Mouse (Mus musculus): ENCODE data around the gene Smtnl1. TPM values are rescaled to one million over a fixed set of nuclear protein-coding genes. Genes with fewer than 3 reads are reported as not detected.

Smtnl1 gene
- polyA plus RNA-seq, 1 experiment from 2014 or later, result not detected

DNA sequence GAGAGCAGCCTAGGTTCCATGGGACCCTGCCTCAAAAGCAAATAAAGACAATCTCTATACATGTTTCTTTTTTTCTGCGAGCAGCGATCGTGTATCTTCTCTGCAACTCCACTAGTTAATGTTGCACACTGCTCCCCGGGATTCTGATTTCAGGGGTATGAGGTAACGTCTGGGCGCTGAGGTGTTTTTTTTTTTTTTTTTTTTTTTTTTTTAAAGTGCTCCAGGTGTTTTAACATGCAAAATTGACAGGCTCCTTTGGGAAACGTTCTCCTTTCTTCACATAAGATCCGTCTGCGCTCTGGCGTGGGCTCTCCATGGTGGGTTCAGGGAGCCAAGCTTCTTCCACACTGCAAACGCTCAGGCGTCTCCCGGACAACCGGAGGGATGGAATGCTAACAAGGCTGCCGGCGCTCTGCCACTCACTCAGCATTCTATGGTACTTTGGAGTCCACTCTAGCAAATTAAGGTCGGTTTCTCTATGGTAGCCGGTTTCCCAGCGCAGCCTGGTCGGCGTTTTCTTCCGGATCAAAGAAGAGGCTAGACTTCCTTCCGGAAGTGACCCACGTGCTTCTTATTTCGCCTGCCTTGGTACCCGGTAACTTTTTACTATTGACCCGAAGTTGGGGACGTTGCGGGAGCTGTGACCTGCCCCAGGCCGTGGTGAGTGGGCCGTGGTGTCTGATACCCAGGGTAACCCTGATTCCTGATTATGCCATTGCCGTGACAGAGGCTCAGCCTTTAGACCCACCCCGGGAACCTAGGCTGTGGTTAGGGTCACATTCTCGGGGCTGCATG lies 4.2 kb upstream of the Smtnl1 start, which contains the start of gene Timm10:
Gene Timm10 (plus strand): TSS at position 510 of the 795 bp plus-strand sequence.
- WGBS, result under 1% methylated on average over 34 of the region's 34 CpGs
- Histone ChIP-seq H3K36me3 (ENCODE audit: control insufficient read depth, insufficient read depth, low read length) (peaks cover 11% of the 10 kb centered on the region), H3K9me3 (ENCODE audit: control insufficient read depth, low read length) (no peaks in the 10 kb centered on the region), H3K9ac (replicated peaks; ENCODE audit: low read length) (peak within 1 kb of the TSS; percentile 66), H3K4me3 (replicated peaks; ENCODE audit: low read depth, low read length) (peak within 1 kb of the TSS; percentile 84), H3K4me1 (ENCODE audit: control insufficient read depth, insufficient read depth, low read length) (peaks cover 7% of the 10 kb centered on the region), H3K27me3 (ENCODE audit: control insufficient read depth, insufficient read depth, low read length) (no peaks in the 10 kb centered on the region), H3K27ac (replicated peaks; ENCODE audit: low read depth, low read length) (peak within 1 kb of the TSS; percentile 20; the same call in 1 of the 2 replicates), H3K4me2 (ENCODE audit: low read length) (peak within 1 kb of the TSS; percentile 100)
- DNase-seq (peak; percentile 96), ATAC-seq (ENCODE audit: low FRiP score, low TSS enrichment) (peak; percentile 91)

DNA sequence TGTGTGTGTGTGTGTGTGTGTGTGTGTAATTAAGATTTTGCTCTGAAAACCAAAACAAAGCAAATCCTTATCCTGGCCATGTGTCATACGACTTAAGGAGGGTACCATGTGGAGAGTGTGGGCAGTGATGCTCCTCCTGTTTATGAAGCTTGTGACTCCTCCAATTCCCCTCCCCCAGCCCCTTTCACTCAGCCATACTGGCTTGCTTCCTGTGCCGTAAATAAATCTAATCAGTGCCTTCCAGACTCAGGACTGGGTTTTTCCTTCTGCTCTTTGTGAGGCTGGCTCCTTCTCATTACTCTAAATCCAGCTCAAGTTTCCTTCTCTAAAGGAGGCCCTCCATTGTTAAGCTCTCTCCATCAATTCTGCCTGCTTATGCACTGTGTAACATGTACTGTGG lies 785 bp upstream of the Smtnl1 start:
- Histone ChIP-seq H3K9me3 (ENCODE audit: control insufficient read depth, low read length) (no peaks in the 10 kb centered on the region), H3K27ac (replicated peaks; ENCODE audit: low read depth, low read length) (no peak overlapping the region), H3K36me3 (ENCODE audit: control insufficient read depth, insufficient read depth, low read length) (no peaks in the 10 kb centered on the region), H3K9ac (replicated peaks; ENCODE audit: low read length) (no peak overlapping the region), H3K4me3 (replicated peaks; ENCODE audit: low read depth, low read length) (no peak overlapping the region), H3K4me2 (ENCODE audit: low read length) (no peak overlapping the region), H3K27me3 (ENCODE audit: control insufficient read depth, insufficient read depth, low read length) (peaks cover 4% of the 10 kb centered on the region; the same call in 1 of the 2 replicates), H3K4me1 (ENCODE audit: control insufficient read depth, insufficient read depth, low read length) (peaks cover 7% of the 10 kb centered on the region)
- DNase-seq (no peak), ATAC-seq (ENCODE audit: low FRiP score, low TSS enrichment) (no peak)
- 62% methylated on average over 2 of the region's 2 CpGs for WGBS

DNA sequence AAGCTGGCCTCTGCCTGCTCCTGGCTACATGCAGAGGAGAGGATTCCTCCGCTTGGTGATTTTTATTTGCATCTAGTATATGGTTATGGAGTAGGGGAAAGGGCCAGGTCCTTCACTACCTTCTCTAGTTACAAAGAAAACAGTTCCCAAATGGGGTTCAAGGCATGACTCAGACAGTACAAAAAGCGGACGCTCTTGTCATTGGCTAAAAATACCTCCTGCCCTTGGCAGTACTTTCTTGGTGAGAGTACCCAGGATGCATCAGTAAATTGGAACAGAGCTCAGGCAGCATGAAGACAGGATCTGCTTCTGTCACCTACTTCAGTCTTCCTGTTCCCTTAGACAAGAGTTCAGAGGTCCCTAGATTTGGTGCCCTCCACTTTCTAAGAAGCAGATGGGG lies 2.6 kb downstream of the Smtnl1 start:
- peaks cover 4% of the 10 kb centered on the region; the same call in 1 of the 2 replicates for H3K27me3 ChIP-seq (ENCODE audit: control insufficient read depth, insufficient read depth, low read length)
- no peaks in the 10 kb centered on the region for H3K4me1 ChIP-seq (ENCODE audit: control insufficient read depth, insufficient read depth, low read length)
- H3K36me3 ChIP-seq (ENCODE audit: control insufficient read depth, insufficient read depth, low read length), result no peaks in the 10 kb centered on the region
- no peak overlapping the region for H3K4me2 ChIP-seq (ENCODE audit: low read length)
- ATAC-seq (ENCODE audit: low FRiP score, low TSS enrichment) (no peak), DNase-seq (no peak)
- WGBS, result 76% methylated on average over 3 of the region's 3 CpGs
- H3K4me3 ChIP-seq (replicated peaks; ENCODE audit: low read depth, low read length), result no peak overlapping the region
- no peaks in the 10 kb centered on the region for H3K9me3 ChIP-seq (ENCODE audit: control insufficient read depth, low read length)
- H3K27ac ChIP-seq (replicated peaks; ENCODE audit: low read depth, low read length), result no peak overlapping the region
- no peak overlapping the region for H3K9ac ChIP-seq (replicated peaks; ENCODE audit: low read length)

DNA sequence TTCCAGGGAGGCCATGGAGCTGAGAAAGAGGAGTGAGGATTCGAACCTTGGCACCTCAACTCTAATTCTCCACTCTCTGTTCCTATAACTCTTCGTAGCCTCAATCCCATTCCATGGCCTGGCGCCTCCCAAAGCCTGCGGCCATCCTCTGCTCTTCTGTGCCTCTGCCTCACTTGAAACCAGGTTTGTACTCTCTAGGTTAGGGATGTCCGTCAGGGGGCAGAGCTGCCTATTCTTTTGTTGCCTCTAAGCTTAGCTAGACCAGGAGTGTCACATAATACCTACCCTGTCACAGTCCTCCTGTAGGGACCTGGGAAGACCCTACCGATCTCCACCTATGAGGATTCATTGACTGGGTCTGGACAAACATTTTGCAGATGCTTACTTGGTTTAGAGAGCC lies 9.8 kb downstream of the Smtnl1 start:
- Histone ChIP-seq H3K4me2 (ENCODE audit: low read length) (no peak overlapping the region), H3K4me3 (replicated peaks; ENCODE audit: low read depth, low read length) (no peak overlapping the region), H3K36me3 (ENCODE audit: control insufficient read depth, insufficient read depth, low read length) (no peaks in the 10 kb centered on the region), H3K9me3 (ENCODE audit: control insufficient read depth, low read length) (no peaks in the 10 kb centered on the region), H3K9ac (replicated peaks; ENCODE audit: low read length) (no peak overlapping the region), H3K27me3 (ENCODE audit: control insufficient read depth, insufficient read depth, low read length) (no peaks in the 10 kb centered on the region), H3K27ac (replicated peaks; ENCODE audit: low read depth, low read length) (no peak overlapping the region), H3K4me1 (ENCODE audit: control insufficient read depth, insufficient read depth, low read length) (no peaks in the 10 kb centered on the region)
- DNase-seq (no peak), ATAC-seq (ENCODE audit: low FRiP score, low TSS enrichment) (no peak)
- WGBS, result 70% methylated on average over 6 of the region's 6 CpGs

DNA sequence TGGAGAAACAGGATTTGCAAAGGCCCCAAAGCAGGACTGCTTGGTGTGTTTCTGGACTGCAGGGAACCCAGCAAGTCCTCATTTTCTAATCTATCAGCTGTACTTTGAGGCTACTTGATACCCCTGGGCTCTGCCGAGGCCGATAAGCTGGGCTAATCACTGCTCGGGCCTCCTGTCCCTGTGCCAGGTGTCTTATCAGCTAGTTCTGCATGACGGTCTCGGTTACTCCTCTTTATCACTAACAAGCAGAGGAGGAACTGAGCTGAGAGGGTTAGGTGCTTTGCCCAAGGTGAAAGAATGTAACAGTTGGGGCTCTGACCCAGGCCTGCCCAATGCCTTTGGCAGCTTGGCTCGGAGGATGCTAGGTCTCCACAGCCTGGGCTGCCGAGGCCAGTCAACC lies 10.6 kb downstream of the Smtnl1 start:
- WGBS, result 86% methylated on average over 7 of the region's 7 CpGs
- no peaks in the 10 kb centered on the region for H3K9me3 ChIP-seq (ENCODE audit: control insufficient read depth, low read length)
- DNase-seq, result no peak

DNA sequence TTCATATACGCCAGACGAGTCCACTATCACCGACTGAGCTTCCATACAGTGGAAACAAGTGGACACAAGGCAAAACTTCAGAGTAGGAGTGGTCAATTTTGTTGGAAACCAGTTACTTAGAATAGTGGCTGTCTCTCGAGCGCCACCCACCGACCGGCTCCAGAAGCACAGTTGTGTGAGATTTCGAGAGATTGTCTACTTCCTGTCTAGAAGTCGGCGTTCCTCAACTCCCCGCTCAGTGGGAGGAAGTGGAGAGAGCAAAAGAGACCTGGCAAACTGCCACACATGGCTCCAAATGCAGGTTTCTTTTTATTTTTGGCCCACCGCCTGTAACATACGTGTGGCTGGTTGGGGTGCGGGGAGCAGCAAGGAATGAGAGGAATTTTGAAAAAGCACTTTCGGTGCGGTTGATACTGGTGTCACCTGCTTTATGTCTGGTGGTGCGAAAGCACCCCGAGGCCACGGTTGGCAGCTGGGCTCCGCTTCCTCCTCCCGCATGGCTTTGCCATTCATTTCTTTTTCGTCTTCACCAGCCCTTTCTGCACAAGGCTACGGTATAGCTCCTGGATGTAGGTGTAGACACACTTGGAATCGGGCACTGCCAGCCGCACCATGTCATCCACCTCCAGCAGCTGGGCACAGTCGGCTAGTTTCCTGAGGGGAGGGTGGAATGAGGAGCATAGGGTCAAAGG lies 11.4 kb downstream of the Smtnl1 start:
- Histone ChIP-seq H3K27ac (replicated peaks; ENCODE audit: low read depth, low read length) (no peak overlapping the region), H3K9me3 (ENCODE audit: control insufficient read depth, low read length) (no peaks in the 10 kb centered on the region), H3K4me3 (replicated peaks; ENCODE audit: low read depth, low read length) (no peak overlapping the region), H3K9ac (replicated peaks; ENCODE audit: low read length) (no peak overlapping the region), H3K27me3 (ENCODE audit: control insufficient read depth, insufficient read depth, low read length) (no peaks in the 10 kb centered on the region), H3K4me2 (ENCODE audit: low read length) (peak overlapping the region; percentile 40), H3K4me1 (ENCODE audit: control insufficient read depth, insufficient read depth, low read length) (no peaks in the 10 kb centered on the region), H3K36me3 (ENCODE audit: control insufficient read depth, insufficient read depth, low read length) (no peaks in the 10 kb centered on the region)
- peak; percentile 46; the same call in 1 of the 2 replicates for ATAC-seq (ENCODE audit: low FRiP score, low TSS enrichment)
- DNase-seq, result peak; percentile 81
- 45% methylated on average over 26 of the region's 26 CpGs for whole genome bisulfite sequencing

More for the DNA sequence above, 10.6 kb downstream of the Smtnl1 start:
- no peak overlapping the region for H3K4me3 ChIP-seq (replicated peaks; ENCODE audit: low read depth, low read length)
- no peak overlapping the region for H3K4me2 ChIP-seq (ENCODE audit: low read length)
- no peaks in the 10 kb centered on the region for H3K36me3 ChIP-seq (ENCODE audit: control insufficient read depth, insufficient read depth, low read length)
- no peak overlapping the region for H3K9ac ChIP-seq (replicated peaks; ENCODE audit: low read length)
- no peaks in the 10 kb centered on the region for H3K27me3 ChIP-seq (ENCODE audit: control insufficient read depth, insufficient read depth, low read length)
- H3K4me1 ChIP-seq (ENCODE audit: control insufficient read depth, insufficient read depth, low read length), result no peaks in the 10 kb centered on the region
- no peak for ATAC-seq (ENCODE audit: low FRiP score, low TSS enrichment)
- H3K27ac ChIP-seq (replicated peaks; ENCODE audit: low read depth, low read length), result no peak overlapping the region

DNA sequence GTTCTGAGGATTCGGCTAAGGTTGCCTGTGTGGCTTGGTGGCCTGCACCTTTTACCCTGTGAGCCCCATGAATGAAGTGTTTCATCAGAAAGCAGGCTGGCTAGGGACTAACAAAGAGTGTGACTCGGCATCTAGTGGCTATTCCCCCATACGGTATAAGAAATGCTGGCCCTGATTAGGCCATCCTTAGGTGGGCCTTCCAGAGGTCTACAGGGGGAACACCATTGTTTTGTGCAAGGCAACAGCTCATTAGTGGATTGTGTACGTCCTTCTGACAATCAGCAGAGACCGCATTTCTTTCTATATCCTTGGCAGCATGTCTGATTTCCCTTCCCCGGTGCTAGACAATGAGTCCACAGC lies 11.9 kb downstream of the Smtnl1 start:
- Histone ChIP-seq H3K9me3 (ENCODE audit: control insufficient read depth, low read length) (no peaks in the 10 kb centered on the region), H3K9ac (replicated peaks; ENCODE audit: low read length) (no peak overlapping the region), H3K36me3 (ENCODE audit: control insufficient read depth, insufficient read depth, low read length) (no peaks in the 10 kb centered on the region), H3K4me2 (ENCODE audit: low read length) (no peak overlapping the region; the same call in 1 of the 2 replicates), H3K4me3 (replicated peaks; ENCODE audit: low read depth, low read length) (no peak overlapping the region), H3K27me3 (ENCODE audit: control insufficient read depth, insufficient read depth, low read length) (no peaks in the 10 kb centered on the region), H3K4me1 (ENCODE audit: control insufficient read depth, insufficient read depth, low read length) (no peaks in the 10 kb centered on the region), H3K27ac (replicated peaks; ENCODE audit: low read depth, low read length) (no peak overlapping the region)
- 79% methylated on average over 6 of the region's 6 CpGs for WGBS
- DNase-seq (no peak), ATAC-seq (ENCODE audit: low FRiP score, low TSS enrichment) (0 out of 2 replicates have a peak, but pooled peaks have one; percentile 12)

DNA sequence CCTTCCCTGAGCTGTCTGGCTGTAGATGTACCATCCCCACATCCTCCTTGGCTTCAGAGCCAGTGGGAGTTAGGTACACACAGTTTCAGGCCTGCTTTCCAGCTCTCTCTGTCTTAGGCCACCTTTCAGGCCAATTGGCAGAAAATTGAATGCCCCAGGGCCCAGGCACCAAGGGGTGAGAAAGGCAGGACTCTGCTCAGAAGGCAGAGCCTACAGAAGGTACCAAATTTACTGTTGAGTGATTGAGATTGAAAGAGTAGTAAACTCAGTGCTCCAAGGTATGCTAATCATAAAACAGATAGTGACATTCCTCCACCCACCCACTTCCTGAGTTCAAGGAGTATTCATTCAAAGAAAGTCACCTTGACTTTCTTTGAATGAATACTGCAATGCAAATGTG lies 13.1 kb downstream of the Smtnl1 start:
- H3K9ac ChIP-seq (replicated peaks; ENCODE audit: low read length), result no peak overlapping the region
- no peak overlapping the region for H3K27ac ChIP-seq (replicated peaks; ENCODE audit: low read depth, low read length)
- ATAC-seq (ENCODE audit: low FRiP score, low TSS enrichment) (no peak), DNase-seq (no peak)
- H3K4me1 ChIP-seq (ENCODE audit: control insufficient read depth, insufficient read depth, low read length), result no peaks in the 10 kb centered on the region
- no peak overlapping the region for H3K4me2 ChIP-seq (ENCODE audit: low read length)
- no peaks in the 10 kb centered on the region for H3K27me3 ChIP-seq (ENCODE audit: control insufficient read depth, insufficient read depth, low read length)
- H3K4me3 ChIP-seq (replicated peaks; ENCODE audit: low read depth, low read length), result no peak overlapping the region
- H3K36me3 ChIP-seq (ENCODE audit: control insufficient read depth, insufficient read depth, low read length), result no peaks in the 10 kb centered on the region
- no peaks in the 10 kb centered on the region for H3K9me3 ChIP-seq (ENCODE audit: control insufficient read depth, low read length)
